Mouse (Mus musculus): ENCODE results near the gene Foxc2. TPM values are rescaled to one million over a fixed set of nuclear protein-coding genes. Genes with fewer than 3 reads are reported as not detected.

Gene Foxc2
- polyA plus RNA-seq, 1 experiment from 2014 or later: 0.80 TPM

- Histone ChIP-seq H3K9ac (no peak overlapping the region), H3K9me3 (no peaks in the 10 kb centered on the region), H3K36me3 (no peaks in the 10 kb centered on the region), H3K27me3 (replicated peaks) (peaks cover 46% of the 10 kb centered on the region), H3K4me1 (replicated peaks) (peaks cover 15% of the 10 kb centered on the region), H3K4me2 (replicated peaks) (peak overlapping the region; percentile 7; the same call in 1 of the 2 replicates), H3K4me3 (replicated peaks) (no peak overlapping the region), H3K27ac (no peak overlapping the region)
- peak; percentile 64 for ATAC-seq
- 1% methylated on average over 21 of the region's 21 CpGs for WGBS
Observed at GRCm38 (mm10) chr8:121113261-121113660, 2.7 kb upstream of the Foxc2 start.

GRCm38 (mm10) chr8:121115136-121115535, 835 bp upstream of the Foxc2 start:
- no peak overlapping the region for H3K4me3 ChIP-seq (replicated peaks)

DNA sequence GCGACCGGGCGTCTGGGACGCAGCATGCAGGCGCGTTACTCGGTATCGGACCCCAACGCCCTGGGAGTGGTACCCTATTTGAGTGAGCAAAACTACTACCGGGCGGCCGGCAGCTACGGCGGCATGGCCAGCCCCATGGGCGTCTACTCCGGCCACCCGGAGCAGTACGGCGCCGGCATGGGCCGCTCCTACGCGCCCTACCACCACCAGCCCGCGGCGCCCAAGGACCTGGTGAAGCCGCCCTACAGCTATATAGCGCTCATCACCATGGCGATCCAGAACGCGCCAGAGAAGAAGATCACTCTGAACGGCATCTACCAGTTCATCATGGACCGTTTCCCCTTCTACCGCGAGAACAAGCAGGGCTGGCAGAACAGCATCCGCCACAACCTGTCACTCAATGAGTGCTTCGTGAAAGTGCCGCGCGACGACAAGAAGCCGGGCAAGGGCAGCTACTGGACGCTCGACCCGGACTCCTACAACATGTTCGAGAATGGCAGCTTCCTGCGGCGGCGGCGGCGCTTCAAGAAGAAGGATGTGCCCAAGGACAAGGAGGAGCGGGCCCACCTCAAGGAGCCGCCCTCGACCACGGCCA, 717 bp downstream of the Foxc2 start:
- WGBS: 1% methylated on average over 55 of the region's 55 CpGs
- ATAC-seq: peak; percentile 56
- H3K4me3 ChIP-seq (replicated peaks): peak overlapping the region; percentile 45
- H3K4me2 ChIP-seq (replicated peaks): peak overlapping the region; percentile 89
- peaks cover 15% of the 10 kb centered on the region for H3K4me1 ChIP-seq (replicated peaks)
- H3K27me3 ChIP-seq (replicated peaks): peaks cover 78% of the 10 kb centered on the region
- no peaks in the 10 kb centered on the region for H3K36me3 ChIP-seq
- H3K9ac ChIP-seq: peak overlapping the region; percentile 22
- H3K27ac ChIP-seq: 0 out of 2 replicates have a peak overlapping the region, but pooled peaks have one; percentile 2
- no peaks in the 10 kb centered on the region; the same call in 1 of the 2 replicates for H3K9me3 ChIP-seq

More at GRCm38 (mm10) chr8:121115136-121115535, 835 bp upstream of the Foxc2 start:
- WGBS: 2% methylated on average over 25 of the region's 25 CpGs
- Histone ChIP-seq H3K27ac (no peak overlapping the region), H3K36me3 (no peaks in the 10 kb centered on the region), H3K4me1 (replicated peaks) (peaks cover 15% of the 10 kb centered on the region), H3K9ac (no peak overlapping the region), H3K27me3 (replicated peaks) (peaks cover 63% of the 10 kb centered on the region), H3K4me2 (replicated peaks) (no peak overlapping the region), H3K9me3 (no peaks in the 10 kb centered on the region; the same call in 1 of the 2 replicates)
- ATAC-seq: no peak

- no peak overlapping the region for H3K9ac ChIP-seq
- peaks cover 84% of the 10 kb centered on the region for H3K27me3 ChIP-seq (replicated peaks)
- under 1% methylated on average over 61 of the region's 62 CpGs for WGBS
Observed at GRCm38 (mm10) chr8:121117186-121117651, 1.2 kb downstream of the Foxc2 start.

GRCm38 (mm10) chr8:121117906-121118305, 1.9 kb downstream of the Foxc2 start:
- H3K4me3 ChIP-seq (replicated peaks): peak overlapping the region; percentile 45
- no peak overlapping the region for H3K9ac ChIP-seq
- peak overlapping the region; percentile 89 for H3K4me2 ChIP-seq (replicated peaks)
- H3K9me3 ChIP-seq: no peaks in the 10 kb centered on the region; the same call in 1 of the 2 replicates
- no peak for ATAC-seq
- H3K27ac ChIP-seq: no peak overlapping the region
- H3K36me3 ChIP-seq: no peaks in the 10 kb centered on the region
- 1% methylated on average over 28 of the region's 28 CpGs for WGBS
- H3K4me1 ChIP-seq (replicated peaks): peaks cover 15% of the 10 kb centered on the region
- H3K27me3 ChIP-seq (replicated peaks): peaks cover 90% of the 10 kb centered on the region

More at GRCm38 (mm10) chr8:121117186-121117651, 1.2 kb downstream of the Foxc2 start:
- Histone ChIP-seq H3K27ac (no peak overlapping the region), H3K4me2 (replicated peaks) (peak overlapping the region; percentile 89), H3K4me1 (replicated peaks) (peaks cover 15% of the 10 kb centered on the region), H3K9me3 (no peaks in the 10 kb centered on the region; the same call in 1 of the 2 replicates), H3K36me3 (no peaks in the 10 kb centered on the region), H3K4me3 (replicated peaks) (peak overlapping the region; percentile 45)
- ATAC-seq: no peak

DNA sequence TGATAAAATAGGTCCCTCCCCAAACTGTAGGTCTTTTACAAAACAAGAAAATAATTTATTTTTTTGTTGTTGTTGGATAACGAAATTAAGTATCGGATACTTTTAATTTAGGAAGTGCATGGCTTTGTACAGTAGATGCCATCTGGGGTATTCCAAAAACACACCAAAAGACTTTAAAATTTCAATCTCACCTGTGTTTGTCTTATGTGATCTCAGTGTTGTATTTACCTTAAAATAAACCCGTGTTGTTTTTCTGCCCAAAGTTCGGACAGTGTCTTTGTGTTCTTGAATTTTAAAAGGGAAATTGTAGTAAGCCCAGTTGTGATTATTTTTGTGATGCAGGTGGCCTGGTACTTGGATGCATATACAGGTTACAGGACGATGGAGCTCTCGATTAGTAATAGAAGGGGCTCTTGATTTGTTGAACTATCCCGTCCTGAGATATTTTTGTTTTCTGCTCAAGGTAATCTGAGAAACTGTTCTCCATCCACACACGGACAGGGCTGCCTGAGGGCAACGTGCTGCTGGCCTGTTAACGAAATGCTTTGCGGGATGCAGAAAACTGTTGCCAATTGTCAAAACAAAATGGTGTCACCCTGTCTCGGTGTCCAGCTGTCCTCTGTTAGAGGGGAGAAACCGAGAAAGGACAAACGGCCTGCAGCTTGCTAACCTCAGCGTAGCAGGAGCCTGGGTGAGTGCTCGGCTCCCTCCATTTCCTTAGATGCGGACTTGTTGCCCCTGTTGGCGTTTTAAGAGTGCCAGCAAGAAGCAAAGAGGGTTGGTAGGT, 2.9 kb downstream of the Foxc2 start:
- Histone ChIP-seq H3K4me1 (replicated peaks) (peaks cover 15% of the 10 kb centered on the region), H3K36me3 (no peaks in the 10 kb centered on the region), H3K4me2 (replicated peaks) (no peak overlapping the region), H3K27ac (no peak overlapping the region), H3K4me3 (replicated peaks) (no peak overlapping the region), H3K9me3 (no peaks in the 10 kb centered on the region; the same call in 1 of the 2 replicates), H3K27me3 (replicated peaks) (peaks cover 95% of the 10 kb centered on the region), H3K9ac (no peak overlapping the region)
- 7% methylated on average over 18 of the region's 18 CpGs for WGBS
- ATAC-seq: no peak

GRCm38 (mm10) chr8:121119635-121120455, 3.9 kb downstream of the Foxc2 start:
- H3K27ac ChIP-seq: no peak overlapping the region
- H3K36me3 ChIP-seq: no peaks in the 10 kb centered on the region
- H3K9ac ChIP-seq: no peak overlapping the region
- peaks cover 19% of the 10 kb centered on the region for H3K4me1 ChIP-seq (replicated peaks)
- H3K4me2 ChIP-seq (replicated peaks): no peak overlapping the region
- ATAC-seq: no peak
- no peaks in the 10 kb centered on the region; the same call in 1 of the 2 replicates for H3K9me3 ChIP-seq
- WGBS: 25% methylated on average over 12 of the region's 12 CpGs
- H3K27me3 ChIP-seq (replicated peaks): peaks cover 93% of the 10 kb centered on the region
- no peak overlapping the region for H3K4me3 ChIP-seq (replicated peaks)

GRCm38 (mm10) chr8:121120456-121121419, 4.8 kb downstream of the Foxc2 start:
- 28% methylated on average over 17 of the region's 17 CpGs for WGBS
- H3K27ac ChIP-seq: no peak overlapping the region

DNA sequence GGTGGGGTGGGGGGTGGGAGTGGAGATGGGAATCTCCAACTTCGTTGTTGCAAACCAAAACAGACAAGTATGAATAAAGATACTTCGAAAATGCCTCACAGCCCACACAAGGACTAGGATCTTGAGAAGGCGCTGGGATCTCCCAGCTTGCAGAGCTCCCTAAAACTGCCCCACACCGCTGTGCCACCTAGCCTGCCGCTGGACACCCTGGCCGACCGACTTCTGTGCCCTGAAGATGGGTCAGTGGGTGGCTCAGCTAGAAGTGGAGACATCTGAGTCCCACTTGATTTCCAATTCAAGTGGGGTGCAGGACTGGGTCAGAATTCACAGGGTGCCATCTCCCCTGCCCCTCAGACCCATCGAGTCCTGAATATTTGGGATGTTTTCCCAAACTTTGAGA, 5.7 kb downstream of the Foxc2 start:
- Histone ChIP-seq H3K9me3 (no peaks in the 10 kb centered on the region; the same call in 1 of the 2 replicates), H3K27ac (no peak overlapping the region), H3K4me1 (replicated peaks) (peaks cover 22% of the 10 kb centered on the region), H3K4me2 (replicated peaks) (no peak overlapping the region), H3K9ac (no peak overlapping the region), H3K27me3 (replicated peaks) (peaks cover 96% of the 10 kb centered on the region), H3K4me3 (replicated peaks) (no peak overlapping the region), H3K36me3 (no peaks in the 10 kb centered on the region)
- ATAC-seq: no peak
- WGBS: 16% methylated on average over 8 of the region's 8 CpGs

More at GRCm38 (mm10) chr8:121120456-121121419, 4.8 kb downstream of the Foxc2 start:
- H3K9me3 ChIP-seq: no peaks in the 10 kb centered on the region; the same call in 1 of the 2 replicates
- H3K4me1 ChIP-seq (replicated peaks): peaks cover 27% of the 10 kb centered on the region
- H3K36me3 ChIP-seq: no peaks in the 10 kb centered on the region
- H3K27me3 ChIP-seq (replicated peaks): peaks cover 95% of the 10 kb centered on the region
- no peak overlapping the region for H3K4me3 ChIP-seq (replicated peaks)
- no peak for ATAC-seq
- no peak overlapping the region for H3K4me2 ChIP-seq (replicated peaks)
- H3K9ac ChIP-seq: no peak overlapping the region

DNA sequence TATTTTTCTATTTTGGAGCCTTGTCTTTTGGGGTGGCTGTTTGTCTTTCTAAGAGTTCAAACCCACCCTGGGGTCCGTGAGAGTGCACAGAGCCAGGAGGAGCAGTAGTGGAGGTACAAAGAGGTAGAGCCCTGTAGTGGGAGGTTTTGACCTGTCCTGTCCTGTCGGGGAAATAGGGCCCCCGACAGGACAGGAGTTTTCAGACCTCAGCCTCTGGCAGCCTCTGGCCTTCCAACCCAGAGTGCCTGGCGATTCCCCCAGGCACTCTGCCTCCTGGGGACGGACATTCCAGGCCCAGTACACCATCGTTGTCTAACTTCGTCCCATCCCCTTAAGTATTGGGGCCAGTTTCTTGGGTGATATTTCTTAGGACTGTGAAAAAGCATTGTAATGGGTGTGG, 6.4 kb downstream of the Foxc2 start:
- Histone ChIP-seq H3K9me3 (no peaks in the 10 kb centered on the region; the same call in 1 of the 2 replicates), H3K36me3 (no peaks in the 10 kb centered on the region), H3K4me3 (replicated peaks) (no peak overlapping the region), H3K4me2 (replicated peaks) (no peak overlapping the region), H3K9ac (no peak overlapping the region), H3K27me3 (replicated peaks) (peaks cover 95% of the 10 kb centered on the region), H3K4me1 (replicated peaks) (peaks cover 15% of the 10 kb centered on the region), H3K27ac (no peak overlapping the region)
- 18% methylated on average over 7 of the region's 7 CpGs for WGBS
- ATAC-seq: no peak

- ATAC-seq: no peak
- H3K4me3 ChIP-seq (replicated peaks): no peak overlapping the region
- no peak overlapping the region for H3K4me2 ChIP-seq (replicated peaks)
- H3K9me3 ChIP-seq: no peaks in the 10 kb centered on the region; the same call in 1 of the 2 replicates
- H3K9ac ChIP-seq: no peak overlapping the region
- WGBS: 54% methylated on average over 2 of the region's 2 CpGs
- H3K4me1 ChIP-seq (replicated peaks): peaks cover 19% of the 10 kb centered on the region
- H3K27me3 ChIP-seq (replicated peaks): peaks cover 95% of the 10 kb centered on the region
- no peaks in the 10 kb centered on the region for H3K36me3 ChIP-seq
- H3K27ac ChIP-seq: no peak overlapping the region
Observed at GRCm38 (mm10) chr8:121123113-121123512, 7.1 kb downstream of the Foxc2 start.

Measured in intestine, embryonic 15.5 days (tissue).